Mouse (Mus musculus): ENCODE measurements around the gene Fam213b. TPM values are rescaled to one million over a fixed set of nuclear protein-coding genes. Genes with fewer than 3 reads are reported as not detected.

Fam213b gene
- polyA plus RNA-seq, 1 experiment from 2014 or later = 35.8 TPM

GRCm38 (mm10) chr4:154857366-154858240, 41.3 kb downstream of the Fam213b start:
- no peak for ATAC-seq (ENCODE audit: insufficient number of reproducible peaks, low FRiP score)
- WGBS = 74% methylated on average over 10 of the region's 10 CpGs
- Histone ChIP-seq H3K4me3 (no peak overlapping the region), H3K27ac (ENCODE audit: poor library complexity, severe bottlenecking) (no peak overlapping the region), H3K36me3 (no peaks in the 10 kb centered on the region), H3K4me2 (no peak overlapping the region), H3K9ac (no peak overlapping the region), H3K9me3 (replicated peaks) (0 out of 2 replicates have a peak, but pooled peaks cover 3% of the 10 kb centered on the region), H3K27me3 (replicated peaks) (peaks cover 75% of the 10 kb centered on the region), H3K4me1 (replicated peaks) (peaks cover 13% of the 10 kb centered on the region; the same call in 1 of the 2 replicates)

GRCm38 (mm10) chr4:154856882-154857281, 42.1 kb downstream of the Fam213b start:
- Histone ChIP-seq H3K4me1 (replicated peaks) (peaks cover 13% of the 10 kb centered on the region; the same call in 1 of the 2 replicates), H3K4me3 (no peak overlapping the region; the same call in 1 of the 2 replicates), H3K27ac (ENCODE audit: poor library complexity, severe bottlenecking) (no peak overlapping the region), H3K9me3 (replicated peaks) (0 out of 2 replicates have a peak, but pooled peaks cover 3% of the 10 kb centered on the region), H3K36me3 (no peaks in the 10 kb centered on the region), H3K9ac (no peak overlapping the region), H3K4me2 (peak overlapping the region; percentile 91), H3K27me3 (replicated peaks) (peaks cover 76% of the 10 kb centered on the region)
- WGBS = 81% methylated on average over 7 of the region's 7 CpGs
- no peak for ATAC-seq (ENCODE audit: insufficient number of reproducible peaks, low FRiP score)

- no peak for ATAC-seq (ENCODE audit: insufficient number of reproducible peaks, low FRiP score)
- Histone ChIP-seq H3K9ac (peak overlapping the region; percentile 59), H3K27me3 (replicated peaks) (peaks cover 76% of the 10 kb centered on the region)
These were observed 42.5 kb downstream of the Fam213b start for GRCm38 (mm10) chr4:154856480-154856837.

GRCm38 (mm10) chr4:154855721-154856479, 43.0 kb downstream of the Fam213b start:
- WGBS = under 1% methylated on average over 109 of the region's 110 CpGs

More at GRCm38 (mm10) chr4:154856480-154856837, 42.5 kb downstream of the Fam213b start:
- H3K27ac ChIP-seq (ENCODE audit: poor library complexity, severe bottlenecking) = no peak overlapping the region
- 0 out of 2 replicates have a peak, but pooled peaks cover 3% of the 10 kb centered on the region for H3K9me3 ChIP-seq (replicated peaks)
- H3K4me2 ChIP-seq = peak overlapping the region; percentile 91
- peaks cover 13% of the 10 kb centered on the region; the same call in 1 of the 2 replicates for H3K4me1 ChIP-seq (replicated peaks)
- peak overlapping the region; percentile 56 for H3K4me3 ChIP-seq
- WGBS = 15% methylated on average over 9 of the region's 9 CpGs
- no peaks in the 10 kb centered on the region for H3K36me3 ChIP-seq

GRCm38 (mm10) chr4:154854676-154855345, 44.1 kb downstream of the Fam213b start:
- H3K4me2 ChIP-seq = no peak overlapping the region
- ATAC-seq (ENCODE audit: insufficient number of reproducible peaks, low FRiP score) = no peak
- H3K4me3 ChIP-seq = no peak overlapping the region
- 0 out of 2 replicates have a peak, but pooled peaks cover 3% of the 10 kb centered on the region for H3K9me3 ChIP-seq (replicated peaks)
- peaks cover 60% of the 10 kb centered on the region for H3K27me3 ChIP-seq (replicated peaks)
- no peak overlapping the region for H3K9ac ChIP-seq
- no peak overlapping the region for H3K27ac ChIP-seq (ENCODE audit: poor library complexity, severe bottlenecking)
- H3K36me3 ChIP-seq = no peaks in the 10 kb centered on the region
- peaks cover 13% of the 10 kb centered on the region; the same call in 1 of the 2 replicates for H3K4me1 ChIP-seq (replicated peaks)
- 53% methylated on average over 12 of the region's 12 CpGs for WGBS

More at GRCm38 (mm10) chr4:154855721-154856479, 43.0 kb downstream of the Fam213b start:
- Histone ChIP-seq H3K4me2 (peak overlapping the region; percentile 91), H3K27ac (ENCODE audit: poor library complexity, severe bottlenecking) (no peak overlapping the region), H3K9me3 (replicated peaks) (0 out of 2 replicates have a peak, but pooled peaks cover 3% of the 10 kb centered on the region), H3K36me3 (no peaks in the 10 kb centered on the region), H3K9ac (peak overlapping the region; percentile 59), H3K4me3 (peak overlapping the region; percentile 56), H3K27me3 (replicated peaks) (peaks cover 71% of the 10 kb centered on the region), H3K4me1 (replicated peaks) (peaks cover 13% of the 10 kb centered on the region; the same call in 1 of the 2 replicates)
- peak; percentile 84 for ATAC-seq (ENCODE audit: insufficient number of reproducible peaks, low FRiP score)

GRCm38 (mm10) chr4:154853881-154854280, 45.1 kb downstream of the Fam213b start:
- ATAC-seq (ENCODE audit: insufficient number of reproducible peaks, low FRiP score) = no peak
- H3K9me3 ChIP-seq (replicated peaks) = 0 out of 2 replicates have a peak, but pooled peaks cover 3% of the 10 kb centered on the region
- no peak overlapping the region for H3K4me3 ChIP-seq
- H3K27me3 ChIP-seq (replicated peaks) = peaks cover 52% of the 10 kb centered on the region
- WGBS = 66% methylated on average over 4 of the region's 4 CpGs
- no peak overlapping the region for H3K4me2 ChIP-seq
- no peak overlapping the region for H3K9ac ChIP-seq
- H3K4me1 ChIP-seq (replicated peaks) = peaks cover 13% of the 10 kb centered on the region; the same call in 1 of the 2 replicates
- H3K36me3 ChIP-seq = no peaks in the 10 kb centered on the region
- no peak overlapping the region for H3K27ac ChIP-seq (ENCODE audit: poor library complexity, severe bottlenecking)

- peaks cover 42% of the 10 kb centered on the region for H3K27me3 ChIP-seq (replicated peaks)
- no peak overlapping the region for H3K4me3 ChIP-seq
- no peak overlapping the region for H3K27ac ChIP-seq (ENCODE audit: poor library complexity, severe bottlenecking)
- WGBS = 96% methylated on average over 1 of the region's 1 CpGs
- no peak overlapping the region for H3K9ac ChIP-seq
- H3K4me1 ChIP-seq (replicated peaks) = peaks cover 13% of the 10 kb centered on the region; the same call in 1 of the 2 replicates
- H3K4me2 ChIP-seq = no peak overlapping the region
- H3K9me3 ChIP-seq (replicated peaks) = 0 out of 2 replicates have a peak, but pooled peaks cover 3% of the 10 kb centered on the region
- no peaks in the 10 kb centered on the region for H3K36me3 ChIP-seq
- no peak for ATAC-seq (ENCODE audit: insufficient number of reproducible peaks, low FRiP score)
These were observed 46.2 kb downstream of the Fam213b start for GRCm38 (mm10) chr4:154852696-154853095.

Other genes with a start within 250 kb of the Fam213b start
- not detected in 2 replicates for gene Actrt2, start 231.3 kb downstream of the Fam213b start, polyA plus RNA-seq (2016; fragmentation: Nextera tagmentation; extraction: Ambion mirVana)
- gene Ttc34, start 61.7 kb downstream of the Fam213b start, polyA plus RNA-seq (2016; fragmentation: Nextera tagmentation; extraction: Ambion mirVana) = 0.11 and 0.62 TPM in 2 replicates
- 0.20 and 0.44 TPM in 2 replicates for gene Mmel1, start 29.6 kb downstream of the Fam213b start, polyA plus RNA-seq (2016; fragmentation: Nextera tagmentation; extraction: Ambion mirVana)
- gene Tnfrsf14, start 29.4 kb upstream of the Fam213b start, polyA plus RNA-seq (2016; fragmentation: Nextera tagmentation; extraction: Ambion mirVana) = 1.8 and 2.9 TPM in 2 replicates
- gene Hes5, start 61.8 kb upstream of the Fam213b start, polyA plus RNA-seq (2016; fragmentation: Nextera tagmentation; extraction: Ambion mirVana) = 0.70 TPM in 1 of 2 replicates, not detected in the other
- 45.7 and 46.2 TPM in 2 replicates for gene Pank4, start 65.0 kb upstream of the Fam213b start, polyA plus RNA-seq (2016; fragmentation: Nextera tagmentation; extraction: Ambion mirVana)
- 0.09 and 0.38 TPM in 2 replicates for gene Plch2, start 157.6 kb upstream of the Fam213b start, polyA plus RNA-seq (2016; fragmentation: Nextera tagmentation; extraction: Ambion mirVana)
- 15.3 and 15.9 TPM in 2 replicates for gene Pex10, start 167.9 kb upstream of the Fam213b start, polyA plus RNA-seq (2016; fragmentation: Nextera tagmentation; extraction: Ambion mirVana)
- 136 and 144 TPM in 2 replicates for gene Rer1, start 187.2 kb upstream of the Fam213b start, polyA plus RNA-seq (2016; fragmentation: Nextera tagmentation; extraction: Ambion mirVana)
- gene Morn1, start 187.4 kb upstream of the Fam213b start, polyA plus RNA-seq (2016; fragmentation: Nextera tagmentation; extraction: Ambion mirVana) = 3.1 and 3.9 TPM in 2 replicates

Measured in heart, embryonic 12.5 days (tissue).